Mouse (Mus musculus) brown adipose tissue, adult 24 weeks (tissue): ENCODE measurements around the gene Gm9844. TPM values are rescaled to one million over a fixed set of nuclear protein-coding genes. Genes with fewer than 3 reads are reported as not detected.
"Not testable (repeated sequence)": the region's sequence is repeated elsewhere in the genome, so short reads cannot be mapped to it uniquely, and the experiment has no call there.

Experiments
- H3K27ac ChIP-seq: fragments of 200-500 bp; replicated peaks from 2 replicates; pipeline ENCODE4 v1.5.1; 2012; ENCODE audit warnings: low read depth, mild to moderate bottlenecking, low read length
- H3K4me1 ChIP-seq: fragments of 200-500 bp; 2 replicates; pipeline ENCODE4 v1.6.1; 2012; ENCODE audit warnings: low read length, mixed read lengths; ENCODE audit not compliant: control insufficient read depth, insufficient read depth, insufficient read length
- H3K4me3 ChIP-seq: fragments of 200-500 bp; 2 replicates; pipeline ENCODE4 v1.5.1; 2012; ENCODE audit warnings: low read depth, mild to moderate bottlenecking, low read length, moderate library complexity; ENCODE audit not compliant: insufficient read depth
- polyA plus RNA-seq: library from polyadenylated mRNA; stranded (reverse); fragments of >200 nt; gene quantifications from 2 replicates; pipeline ENCODE4 v1.2.4, GENCODE M21; 2012; ENCODE audit not compliant: missing spikeins, insufficient read depth, insufficient read length

The Gm9844 gene
- not detected in 2 replicates for polyA plus RNA-seq

- Histone ChIP-seq H3K27ac (no peak within 1 kb of the TSS), H3K4me1 (no peaks in the 10 kb centered on the region), H3K4me3 (no peak within 1 kb of the TSS)
These were observed at the start of gene Gm9844 for GRCm38 (mm10) chr7:24861913-24862312. Gm9844 (plus strand) TSS chr7:24862213.

DNA sequence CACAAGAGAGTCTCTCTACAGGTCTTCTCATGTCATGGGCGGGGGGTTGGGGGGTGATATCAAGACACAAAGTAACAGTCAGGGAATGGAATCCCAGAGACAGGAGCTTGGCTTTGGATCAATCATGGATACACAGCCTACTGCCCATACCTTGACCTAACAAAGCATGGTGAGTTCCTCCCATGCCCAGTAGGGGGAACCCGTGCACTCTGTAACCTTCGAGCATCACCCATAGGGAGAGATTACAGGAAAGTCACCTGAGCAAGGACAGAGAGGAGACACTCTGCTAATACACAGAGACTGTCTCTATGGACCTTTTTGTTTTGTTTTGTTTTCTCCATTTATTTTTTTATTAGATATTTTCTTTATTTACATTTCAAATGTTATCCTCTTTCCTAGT is 44.5 kb upstream of the Gm9844 start:
- no peak overlapping the region for H3K27ac ChIP-seq
- H3K4me3 ChIP-seq, result no peak overlapping the region
- no peaks in the 10 kb centered on the region for H3K4me1 ChIP-seq

GRCm38 (mm10) chr7:24824452-24824851 is 37.6 kb upstream of the Gm9844 start:
- Histone ChIP-seq H3K4me3 (no peak overlapping the region), H3K4me1 (no peaks in the 10 kb centered on the region), H3K27ac (no peak overlapping the region)

- Histone ChIP-seq H3K4me3 (no peak overlapping the region), H3K4me1 (no peaks in the 10 kb centered on the region), H3K27ac (no peak overlapping the region)
These were observed 34.8 kb upstream of the Gm9844 start for GRCm38 (mm10) chr7:24827181-24827580.

GRCm38 (mm10) chr7:24838732-24839409 is 23.1 kb upstream of the Gm9844 start:
- not testable (repeated sequence) for H3K27ac ChIP-seq, H3K4me3 ChIP-seq, H3K4me1 ChIP-seq

DNA sequence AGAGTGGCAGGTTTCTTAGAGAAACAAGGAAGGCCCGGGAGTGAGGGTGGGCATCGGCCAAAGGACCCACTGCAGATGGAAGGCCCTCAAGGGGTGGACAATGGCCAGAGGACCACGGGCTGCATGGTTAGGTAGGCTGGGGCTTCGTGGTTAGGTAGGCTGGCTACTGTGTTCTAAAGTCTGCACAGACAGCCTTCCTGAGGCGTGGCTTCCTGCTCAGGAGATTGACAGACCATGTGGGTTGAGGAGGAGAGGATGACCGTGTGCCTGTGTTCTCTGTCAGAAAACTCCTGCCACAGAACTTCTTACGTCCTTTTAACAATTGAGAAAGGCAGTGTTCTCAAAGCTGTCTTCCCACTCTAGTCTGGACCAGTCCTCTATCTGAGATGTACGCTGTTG is 22.6 kb upstream of the Gm9844 start:
- no peaks in the 10 kb centered on the region for H3K4me1 ChIP-seq
- no peak overlapping the region for H3K4me3 ChIP-seq
- no peak overlapping the region for H3K27ac ChIP-seq

DNA sequence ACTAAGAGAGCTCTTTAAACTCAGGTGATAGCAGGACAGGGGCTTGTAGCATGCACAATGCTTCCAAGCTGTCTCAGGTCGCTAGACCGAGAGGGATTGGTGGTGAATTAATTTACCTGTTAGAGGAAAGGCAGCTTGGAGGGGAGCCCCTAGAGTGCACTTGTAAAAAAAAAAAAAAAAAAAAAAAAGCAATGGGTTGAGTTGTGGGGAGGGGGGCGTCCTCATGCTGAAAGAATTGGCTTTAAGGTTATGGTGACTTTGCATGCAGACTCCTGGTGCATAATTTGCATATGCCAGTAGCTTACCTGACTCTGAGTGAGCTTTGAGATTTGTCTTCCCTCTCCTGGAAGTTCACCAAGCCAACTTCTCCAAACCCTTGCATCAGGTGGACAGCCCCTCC is 21.7 kb upstream of the Gm9844 start:
- Histone ChIP-seq H3K4me1 (no peaks in the 10 kb centered on the region), H3K4me3 (no peak overlapping the region), H3K27ac (no peak overlapping the region)

DNA sequence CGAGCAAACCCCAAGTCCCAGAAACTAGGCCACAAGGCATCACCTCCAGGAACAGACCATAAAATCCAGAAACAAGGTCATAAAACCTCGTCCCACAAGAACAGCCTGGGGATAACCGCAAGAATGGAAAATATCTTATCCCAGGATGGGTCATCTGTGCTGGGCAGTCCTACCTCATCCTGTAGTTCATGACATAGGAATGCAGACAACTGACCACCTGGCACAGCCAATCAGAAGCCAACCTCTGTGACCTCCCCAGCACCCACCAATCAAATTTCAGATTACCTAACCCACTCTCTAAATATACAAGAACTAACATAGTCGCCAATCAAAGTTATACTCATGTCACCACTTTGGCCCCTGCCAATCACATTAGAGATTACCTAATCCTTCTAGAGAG is 21.0 kb upstream of the Gm9844 start:
- no peaks in the 10 kb centered on the region for H3K4me1 ChIP-seq
- no peak overlapping the region for H3K4me3 ChIP-seq
- H3K27ac ChIP-seq, result no peak overlapping the region

DNA sequence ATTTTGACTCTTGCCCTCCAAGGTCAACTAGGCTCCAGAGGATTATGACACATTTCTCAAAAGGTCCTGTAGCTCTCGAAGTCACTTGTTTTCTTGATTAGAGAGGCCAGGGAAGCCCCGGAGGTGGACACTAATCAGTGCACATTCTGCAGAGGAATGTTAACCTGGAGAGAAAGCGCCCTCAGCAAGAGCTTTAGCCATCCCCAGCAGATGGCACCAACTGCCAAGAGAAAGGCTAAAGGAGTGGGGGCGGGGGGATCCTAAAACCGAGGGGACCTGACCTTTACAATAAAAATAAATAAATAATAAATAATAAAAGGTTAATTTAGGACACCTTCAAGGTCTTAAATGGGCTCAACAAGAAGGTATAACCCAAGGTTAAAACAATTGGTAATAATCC is 17.9 kb upstream of the Gm9844 start:
- Histone ChIP-seq H3K27ac (no peak overlapping the region), H3K4me1 (no peaks in the 10 kb centered on the region), H3K4me3 (no peak overlapping the region)

DNA sequence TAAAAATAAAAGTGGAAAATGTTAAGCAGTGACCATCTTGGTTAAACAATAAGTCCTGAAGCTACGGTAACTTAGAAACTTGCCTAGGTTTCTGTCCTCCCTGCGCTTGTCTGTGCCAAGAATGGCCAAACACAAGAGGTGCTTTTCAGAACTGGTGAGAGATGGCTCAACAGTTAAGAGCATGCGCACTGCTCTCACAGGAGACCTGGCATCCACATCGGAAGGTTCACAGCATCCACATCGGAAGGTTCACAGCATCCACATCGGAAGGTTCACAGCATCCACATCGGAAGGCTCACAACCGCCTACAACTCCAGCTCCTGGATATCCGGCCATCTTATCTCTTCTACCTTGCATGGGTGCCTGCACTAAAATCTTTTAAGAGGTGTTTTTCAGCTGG is 16.8 kb upstream of the Gm9844 start:
- no peak overlapping the region for H3K27ac ChIP-seq

GRCm38 (mm10) chr7:24845713-24846112 is 16.3 kb upstream of the Gm9844 start:
- 0 out of 2 replicates have a peak, but pooled peaks cover under 1% of the 10 kb centered on the region for H3K4me1 ChIP-seq
- H3K27ac ChIP-seq, result no peak overlapping the region
- H3K4me3 ChIP-seq, result no peak overlapping the region

More for the DNA sequence above, 16.8 kb upstream of the Gm9844 start:
- H3K4me3 ChIP-seq, result no peak overlapping the region
- H3K4me1 ChIP-seq, result no peaks in the 10 kb centered on the region

GRCm38 (mm10) chr7:24846576-24846975 is 15.4 kb upstream of the Gm9844 start:
- H3K4me1 ChIP-seq, H3K27ac ChIP-seq, H3K4me3 ChIP-seq: not testable (repeated sequence)

- Histone ChIP-seq H3K4me1 (0 out of 2 replicates have a peak, but pooled peaks cover 2% of the 10 kb centered on the region), H3K4me3 (no peak overlapping the region), H3K27ac (no peak overlapping the region)
These were observed 11.9 kb upstream of the Gm9844 start for GRCm38 (mm10) chr7:24850162-24850561.

- Histone ChIP-seq H3K4me3 (no peak overlapping the region), H3K27ac (0 out of 2 replicates have a peak overlapping the region, but pooled peaks have one; percentile 29), H3K4me1 (0 out of 2 replicates have a peak, but pooled peaks cover 2% of the 10 kb centered on the region)
These were observed 11.1 kb upstream of the Gm9844 start for GRCm38 (mm10) chr7:24850899-24851303.

GRCm38 (mm10) chr7:24851596-24852325 is 10.3 kb upstream of the Gm9844 start:
- H3K4me3 ChIP-seq, result no peak overlapping the region
- 0 out of 2 replicates have a peak, but pooled peaks cover 2% of the 10 kb centered on the region for H3K4me1 ChIP-seq
- H3K27ac ChIP-seq, result no peak overlapping the region
